Mouse (Mus musculus): ENCODE data around the gene Srgap2.

- TF ChIP-seq CTCF (IDR thresholded peaks at IDR 0.05; ENCODE audit: extremely low read depth, insufficient read depth, low read length): no peak
- TF ChIP-seq POLR2A (IDR thresholded peaks at IDR 0.05; ENCODE audit: extremely low read depth, insufficient read depth, low read length): no peak
These were observed 14.3 kb upstream of the Srgap2 start for GRCm38 (mm10) chr1:131541431-131541830.

Measured in cortical plate, adult 2 months (tissue).